Mouse (Mus musculus) spleen, adult 10 weeks (tissue): ENCODE data around the gene Slc5a7. TPM values are rescaled to one million over a fixed set of nuclear protein-coding genes. Genes with fewer than 3 reads are reported as not detected.

Experiments
- polyA plus RNA-seq: library from polyadenylated mRNA; stranded (reverse); fragments of 350-450 nt; fragmentation: Illumina TruSeq; extraction: RNeasy Lipid Tissue Mini Kit (QIAGEN cat#74804); gene quantifications from one replicate; pipeline ENCODE4 v1.2.3, GENCODE M21; 2015; ENCODE audit warnings: low replicate concordance; ENCODE audit not compliant: insufficient read depth

The Slc5a7 gene
- polyA plus RNA-seq: not detected

DNA sequence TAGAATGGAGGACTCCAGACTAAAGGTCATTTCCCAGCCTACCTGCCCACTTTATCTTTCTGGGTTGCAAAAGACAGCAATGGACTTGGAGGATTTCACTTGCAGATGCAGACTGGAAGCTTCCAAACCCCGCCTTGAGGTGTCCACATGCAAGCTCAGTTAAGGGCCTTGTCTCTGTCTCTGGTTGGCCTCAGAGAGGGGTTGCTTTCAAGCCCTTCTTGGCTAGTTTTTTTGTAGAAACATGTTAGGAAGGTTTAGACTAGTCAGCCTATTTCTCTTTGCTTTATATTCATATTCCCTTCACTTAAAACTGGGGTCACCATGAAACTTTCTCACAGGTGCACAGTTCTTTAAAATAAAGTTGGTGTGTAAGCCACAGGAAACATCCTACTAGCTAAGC lies at the start of gene Slc5a7:
Gene Slc5a7, minus strand, starts transcription at position 101 of the 400 bp plus-strand sequence.

